ENCODE assay signal across 32 mouse cellular contexts in genomic region chr2:128518142-128518541, GRCm38 (mm10).
"Had no signal": no experiment of that assay in that cellular context is flagged by ENCODE, and none has a peak within 500 bp of the region (broad histone marks: within the 10 kb centered on the region; RNA-seq: fewer than 3 reads in every experiment).

No protein-coding gene starts in this region.

- H3K27ac ChIP-seq: limb, embryonic 10.5 days; limb, embryonic 12.5 days; limb, embryonic 13.5 days; limb, embryonic 15.5 days; liver, embryonic 12.5 days; liver, embryonic 13.5 days; liver, embryonic 14.5 days; liver, embryonic 15.5 days; lung, embryonic 15.5 days; macrophage; midbrain, embryonic 10.5 days; midbrain, embryonic 12.5 days; midbrain, embryonic 13.5 days; midbrain, embryonic 15.5 days; neural tube, embryonic 12.5 days had no signal

- H3K4me2 ChIP-seq: limb, embryonic 12.5 days; limb, embryonic 13.5 days; limb, embryonic 15.5 days; liver, embryonic 11.5 days; liver, embryonic 12.5 days; liver, embryonic 13.5 days; liver, embryonic 15.5 days; lung, embryonic 14.5 days; lung, embryonic 15.5 days; midbrain, embryonic 11.5 days; midbrain, embryonic 12.5 days; midbrain, embryonic 13.5 days; midbrain, embryonic 15.5 days; neural tube, embryonic 12.5 days had no signal

- DNase-seq: left cerebral cortex, postnatal 4 days; liver; liver, embryonic 13.5 days; liver, postnatal 0 days; lung, adult 18-20 months; lung, adult 2 months; lung, embryonic 14.5 days; lung, postnatal 10 days; lung, postnatal 14 days; lung, postnatal 36 days; lung, postnatal 4 days; midbrain, embryonic 14.5 days had no signal

- H3K9ac ChIP-seq: limb, embryonic 12.5 days; limb, embryonic 13.5 days; limb, embryonic 15.5 days; liver, embryonic 12.5 days; liver, embryonic 13.5 days; liver, embryonic 14.5 days; liver, embryonic 15.5 days; liver, postnatal 0 days; lung, embryonic 14.5 days; lung, embryonic 15.5 days; midbrain, embryonic 12.5 days; midbrain, embryonic 13.5 days; midbrain, embryonic 15.5 days; neural tube, embryonic 12.5 days had no signal

- H3K4me3 ChIP-seq: limb, embryonic 10.5 days; limb, embryonic 12.5 days; limb, embryonic 13.5 days; limb, embryonic 15.5 days; liver, embryonic 12.5 days; liver, embryonic 13.5 days; liver, embryonic 15.5 days; lung, embryonic 15.5 days; megakaryocyte, embryonic 14.5 days; midbrain, embryonic 10.5 days; midbrain, embryonic 12.5 days; midbrain, embryonic 13.5 days; midbrain, embryonic 15.5 days; myocyte; neural tube, embryonic 12.5 days had no signal

- H3K36me3 ChIP-seq: limb, embryonic 10.5 days; limb, embryonic 12.5 days; limb, embryonic 13.5 days; limb, embryonic 15.5 days; liver, embryonic 12.5 days; liver, embryonic 13.5 days; liver, embryonic 15.5 days; lung, embryonic 15.5 days; midbrain, embryonic 10.5 days; midbrain, embryonic 12.5 days; midbrain, embryonic 13.5 days; midbrain, embryonic 15.5 days; neural tube, embryonic 12.5 days had no signal

- ATAC-seq: liver, embryonic 12.5 days; liver, postnatal 0 days; lung, postnatal 0 days; midbrain, embryonic 13.5 days; midbrain, embryonic 15.5 days; midbrain, embryonic 16.5 days had no signal

- H3K9me3 ChIP-seq: limb, embryonic 10.5 days; limb, embryonic 12.5 days; limb, embryonic 13.5 days; limb, embryonic 15.5 days; liver, embryonic 12.5 days; liver, embryonic 13.5 days; liver, embryonic 15.5 days; lung, embryonic 15.5 days; midbrain, embryonic 10.5 days; midbrain, embryonic 12.5 days; midbrain, embryonic 13.5 days; midbrain, embryonic 15.5 days; neural tube, embryonic 12.5 days had no signal

- H3K4me1 ChIP-seq: limb, embryonic 10.5 days; limb, embryonic 12.5 days; liver, embryonic 15.5 days; midbrain, embryonic 10.5 days; midbrain, embryonic 12.5 days; midbrain, embryonic 13.5 days; midbrain, embryonic 15.5 days; neural tube, embryonic 12.5 days had no signal

- H3K27me3 ChIP-seq: limb, embryonic 12.5 days; limb, embryonic 13.5 days; limb, embryonic 15.5 days; liver, embryonic 12.5 days; liver, embryonic 13.5 days; liver, embryonic 15.5 days; lung, embryonic 15.5 days; midbrain, embryonic 12.5 days; midbrain, embryonic 13.5 days; midbrain, embryonic 15.5 days; neural tube, embryonic 12.5 days had no signal
